Mouse (Mus musculus) neural tube, embryonic 11.5 days (tissue): ENCODE data around the gene Fbxo3. TPM values are rescaled to one million over a fixed set of nuclear protein-coding genes. Genes with fewer than 3 reads are reported as not detected.
"Not testable (repeated sequence)": the region's sequence is repeated elsewhere in the genome, so short reads cannot be mapped to it uniquely, and the experiment has no call there.

Source experiments
- ATAC-seq: fragments of 200-750 bp; cut with Nextera tagmentation; 2 replicates; pipeline ENCODE4 v1.8.0; 2017; ENCODE audit warnings: moderate number of reproducible peaks, mild to moderate bottlenecking, moderate TSS enrichment, moderate library complexity; ENCODE audit not compliant: insufficient read depth, low FRiP score, low TSS enrichment
- DNase-seq: peaks from one replicate; pipeline ENCODE4 v3.0.0-alpha.2; 2015; ENCODE audit warnings: low spot score
- H3K27ac ChIP-seq: fragments of 300-500 bp; sonication (generic); 2 replicates; pipeline ENCODE4 v1.5.1; 2014; ENCODE audit warnings: low read depth, mild to moderate bottlenecking, low read length
- H3K27me3 ChIP-seq: fragments of 300-500 bp; sonication (generic); 2 replicates; pipeline ENCODE4 v1.6.1; 2014; ENCODE audit warnings: mild to moderate bottlenecking, low read length, mixed read lengths; ENCODE audit not compliant: control insufficient read depth, insufficient read depth
- H3K36me3 ChIP-seq: fragments of 300-500 bp; sonication (generic); 2 replicates; pipeline ENCODE4 v1.6.1; 2014; ENCODE audit warnings: mild to moderate bottlenecking, low read length, moderate library complexity, mixed read lengths; ENCODE audit not compliant: control insufficient read depth, insufficient read depth
- H3K4me1 ChIP-seq: fragments of 300-500 bp; sonication (generic); 2 replicates; pipeline ENCODE4 v1.6.1; 2014; ENCODE audit warnings: low read length, mixed read lengths; ENCODE audit not compliant: control insufficient read depth, insufficient read depth
- H3K4me2 ChIP-seq: fragments of 300-500 bp; sonication (generic); 2 replicates; pipeline ENCODE4 v1.6.1; 2014; ENCODE audit warnings: low read depth, mild to moderate bottlenecking, moderate library complexity
- H3K4me3 ChIP-seq: fragments of 300-500 bp; sonication (generic); 2 replicates; pipeline ENCODE4 v1.5.1; 2014; ENCODE audit warnings: low read depth, low read length
- H3K9ac ChIP-seq: fragments of 300-500 bp; sonication (generic); 2 replicates; pipeline ENCODE4 v1.6.1; 2014; ENCODE audit warnings: mild to moderate bottlenecking, low read length
- H3K9me3 ChIP-seq: fragments of 300-500 bp; sonication (generic); 2 replicates; pipeline ENCODE4 v1.6.1; 2016; ENCODE audit warnings: low read length; ENCODE audit not compliant: control insufficient read depth
- WGBS: fragments of 180-500 bp; shearing (Covaris S2); extraction: QIAGEN DNeasy Blood & Tissue Kit; methylation state at CpG from one replicate; pipeline ENCODE4 v1.1.7; 2014; 5-methylcytosine and 5-hydroxymethylcytosine counted together
- polyA plus RNA-seq: library from polyadenylated mRNA; unstranded; fragments of >200 nt; fragmentation: Nextera tagmentation; extraction: Ambion mirVana; gene quantifications from 2 replicates; pipeline ENCODE4 v1.2.1, GENCODE M21; 2014

Gene Fbxo3
- polyA plus RNA-seq, 1 experiment from 2014 or later: 57.7 TPM

DNA sequence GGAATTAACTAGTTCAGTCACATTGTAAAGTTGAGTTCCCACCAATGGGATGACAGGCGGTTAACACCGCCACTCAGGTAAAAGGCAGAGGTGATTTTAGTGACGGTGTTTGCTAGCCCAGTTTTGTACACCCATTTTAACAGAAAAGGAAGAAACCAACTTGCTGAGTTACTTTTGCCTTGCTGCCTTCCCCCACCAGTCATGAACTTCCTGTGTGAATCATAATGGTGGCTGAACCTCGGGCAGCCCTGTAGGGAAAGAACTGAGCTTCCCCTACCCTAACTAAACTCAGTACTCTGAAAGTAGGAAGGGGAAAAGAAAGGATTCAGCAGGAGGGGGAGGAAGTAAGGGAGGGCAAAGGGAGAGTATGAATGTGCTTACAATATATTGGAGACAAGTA is 82.5 kb downstream of the Fbxo3 start:
- DNase-seq: no peak
- Histone ChIP-seq H3K9me3 (no peaks in the 10 kb centered on the region), H3K4me1 (no peaks in the 10 kb centered on the region), H3K36me3 (no peaks in the 10 kb centered on the region), H3K27ac (no peak overlapping the region), H3K27me3 (no peaks in the 10 kb centered on the region), H3K4me3 (no peak overlapping the region), H3K9ac (no peak overlapping the region), H3K4me2 (no peak overlapping the region)
- 87% methylated on average over 4 of the region's 4 CpGs for WGBS
- no peak for ATAC-seq

DNA sequence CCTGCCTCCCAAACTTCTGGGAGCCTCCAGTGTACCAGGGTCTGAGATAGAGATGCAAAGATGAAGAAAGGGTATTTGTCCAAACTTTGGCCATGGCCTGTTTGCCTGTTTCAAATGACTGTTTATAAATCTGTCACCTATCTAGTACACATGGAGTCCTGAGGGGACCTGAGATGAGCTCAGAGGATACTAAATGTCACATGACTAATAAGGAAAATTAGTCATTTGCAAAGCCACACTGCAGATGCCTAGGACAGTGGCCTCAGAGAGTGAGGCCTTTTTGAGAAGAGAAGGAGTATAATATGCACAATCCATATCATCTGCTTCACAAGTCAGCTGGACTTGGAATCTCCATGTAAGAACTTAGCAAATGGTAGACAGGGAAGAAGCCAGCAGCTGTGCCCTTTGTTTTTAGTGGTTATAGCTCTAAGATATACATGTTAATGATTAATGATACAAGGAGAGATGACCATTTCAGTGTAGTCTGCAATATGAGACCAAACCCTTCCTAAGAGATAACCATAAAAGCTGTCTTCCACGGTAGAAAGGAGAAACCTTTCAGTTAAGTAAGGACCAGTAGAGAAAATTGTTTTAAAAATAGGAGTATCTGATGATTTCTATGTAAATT is 83.8 kb downstream of the Fbxo3 start:
- H3K9ac ChIP-seq, H3K4me2 ChIP-seq, H3K27me3 ChIP-seq, H3K4me3 ChIP-seq, H3K27ac ChIP-seq, ATAC-seq, DNase-seq, H3K4me1 ChIP-seq, H3K36me3 ChIP-seq, H3K9me3 ChIP-seq: not testable (repeated sequence)
- WGBS: no CpG with 5 or more reads among the region's 1 CpGs

Other genes starting within 250 kb of the Fbxo3 start
- 624 and 649 TPM in 2 replicates for gene Caprin1, start 230.1 kb upstream of the Fbxo3 start, polyA plus RNA-seq
- gene Lmo2, start 69.7 kb upstream of the Fbxo3 start, polyA plus RNA-seq: 27.7 and 30.7 TPM in 2 replicates
- 1.0 and 1.1 TPM in 2 replicates for gene 4931422A03Rik, start 640 bp downstream of the Fbxo3 start, polyA plus RNA-seq
- not detected in 2 replicates for gene Gm10912, start 38.1 kb downstream of the Fbxo3 start, polyA plus RNA-seq
- gene Gm10799, start 40.8 kb downstream of the Fbxo3 start, polyA plus RNA-seq: not detected in 2 replicates
- 3.5 and 4.8 TPM in 2 replicates for gene Cd59b, start 42.1 kb downstream of the Fbxo3 start, polyA plus RNA-seq
- gene Cd59a, start 68.1 kb downstream of the Fbxo3 start, polyA plus RNA-seq: 29.1 and 32.5 TPM in 2 replicates
- gene A930018P22Rik, start 95.0 kb downstream of the Fbxo3 start, polyA plus RNA-seq: not detected in 2 replicates